Mouse (Mus musculus) lung, embryonic 15.5 days (tissue): ENCODE results near the gene Ppih. TPM values are rescaled to one million over a fixed set of nuclear protein-coding genes. Genes with fewer than 3 reads are reported as not detected.
"Not testable (repeated sequence)": the region's sequence is repeated elsewhere in the genome, so short reads cannot be mapped to it uniquely, and the experiment has no call there.

Experiments
- ATAC-seq: fragments of 200-750 bp; cut with Nextera tagmentation; 2 replicates; pipeline ENCODE4 v1.8.0; 2017; ENCODE audit warnings: moderate number of reproducible peaks, borderline replicate concordance; ENCODE audit not compliant: low FRiP score, low TSS enrichment; ENCODE audit errors: extremely low read depth
- H3K27ac ChIP-seq: fragments of 300-500 bp; sonication (generic); 2 replicates; pipeline ENCODE4 v1.5.1; 2015; ENCODE audit warnings: moderate library complexity, mild to moderate bottlenecking, inconsistent platforms
- H3K27me3 ChIP-seq: fragments of 300-500 bp; sonication (generic); 2 replicates; pipeline ENCODE4 v1.6.1; 2015; ENCODE audit warnings: inconsistent platforms
- H3K36me3 ChIP-seq: fragments of 300-500 bp; sonication (generic); 2 replicates; pipeline ENCODE4 v1.6.1; 2015; ENCODE audit warnings: inconsistent platforms
- H3K4me1 ChIP-seq: fragments of 300-500 bp; sonication (generic); 2 replicates; pipeline ENCODE4 v1.6.1; 2015; ENCODE audit warnings: inconsistent platforms
- H3K4me2 ChIP-seq: fragments of 300-500 bp; sonication (generic); 2 replicates; pipeline ENCODE4 v1.6.1; 2015; ENCODE audit warnings: inconsistent platforms, mild to moderate bottlenecking, moderate library complexity
- H3K4me3 ChIP-seq: fragments of 300-500 bp; sonication (generic); 2 replicates; pipeline ENCODE4 v1.5.1; 2015; ENCODE audit warnings: mild to moderate bottlenecking, inconsistent platforms
- H3K9ac ChIP-seq: fragments of 300-500 bp; sonication (generic); 2 replicates; pipeline ENCODE4 v1.6.1; 2015; ENCODE audit warnings: inconsistent platforms
- H3K9me3 ChIP-seq: fragments of 300-500 bp; sonication (generic); 2 replicates; pipeline ENCODE4 v1.6.1; 2016; ENCODE audit warnings: inconsistent platforms
- WGBS: fragments of 180-500 bp; shearing (Covaris S2); methylation state at CpG from one replicate; pipeline ENCODE4 v1.1.7; 2015; 5-methylcytosine and 5-hydroxymethylcytosine counted together
- polyA plus RNA-seq: library from polyadenylated mRNA; unstranded; fragments of >200 nt; fragmentation: Nextera tagmentation; extraction: Ambion mirVana; gene quantifications from 2 replicates; pipeline ENCODE4 v1.2.1, GENCODE M21; 2015

Gene Ppih
- polyA plus RNA-seq, 1 experiment from 2014 or later = 102 TPM

- H3K4me1 ChIP-seq = peaks cover 10% of the 10 kb centered on the region; the same call in 1 of the 2 replicates
- no peak overlapping the region for H3K4me2 ChIP-seq
- no peaks in the 10 kb centered on the region for H3K27me3 ChIP-seq
- H3K36me3 ChIP-seq = peaks cover 58% of the 10 kb centered on the region
- H3K9me3 ChIP-seq = no peaks in the 10 kb centered on the region
- H3K9ac ChIP-seq = no peak overlapping the region
- no peak overlapping the region for H3K4me3 ChIP-seq
- 73% methylated on average over 1 of the region's 1 CpGs for WGBS
- H3K27ac ChIP-seq = no peak overlapping the region
- no peak for ATAC-seq
Observed at GRCm38 (mm10) chr4:119284861-119285260, 35.5 kb downstream of the Ppih start.

- not testable (repeated sequence) for ATAC-seq, H3K9me3 ChIP-seq, H3K4me1 ChIP-seq, H3K4me2 ChIP-seq, H3K4me3 ChIP-seq, H3K9ac ChIP-seq, H3K27ac ChIP-seq, H3K27me3 ChIP-seq
- peaks cover 90% of the 10 kb centered on the region for H3K36me3 ChIP-seq
- 87% methylated on average over 15 of the region's 15 CpGs for WGBS
Observed at GRCm38 (mm10) chr4:119278784-119279183, 41.6 kb downstream of the Ppih start.

- Histone ChIP-seq H3K27me3 (no peaks in the 10 kb centered on the region), H3K36me3 (peaks cover 85% of the 10 kb centered on the region), H3K4me2 (no peak overlapping the region), H3K4me1 (no peaks in the 10 kb centered on the region), H3K9ac (no peak overlapping the region), H3K4me3 (no peak overlapping the region), H3K27ac (peak overlapping the region; percentile 70), H3K9me3 (no peaks in the 10 kb centered on the region)
- 70% methylated on average over 2 of the region's 2 CpGs for WGBS
- no peak for ATAC-seq
Observed at GRCm38 (mm10) chr4:119275726-119276125, 44.6 kb downstream of the Ppih start.

GRCm38 (mm10) chr4:119275226-119275625 is 45.1 kb downstream of the Ppih start:
- Histone ChIP-seq H3K27me3 (no peaks in the 10 kb centered on the region), H3K4me2 (no peak overlapping the region), H3K4me3 (no peak overlapping the region), H3K9ac (no peak overlapping the region), H3K4me1 (no peaks in the 10 kb centered on the region), H3K36me3 (peaks cover 86% of the 10 kb centered on the region), H3K9me3 (no peaks in the 10 kb centered on the region), H3K27ac (peak overlapping the region; percentile 70)
- 71% methylated on average over 2 of the region's 2 CpGs for WGBS
- no peak for ATAC-seq

GRCm38 (mm10) chr4:119274627-119275026 is 45.7 kb downstream of the Ppih start:
- Histone ChIP-seq H3K36me3 (peaks cover 85% of the 10 kb centered on the region), H3K9ac (no peak overlapping the region), H3K27ac (peak overlapping the region; percentile 46), H3K4me1 (no peaks in the 10 kb centered on the region), H3K9me3 (no peaks in the 10 kb centered on the region), H3K4me2 (no peak overlapping the region), H3K27me3 (no peaks in the 10 kb centered on the region), H3K4me3 (no peak overlapping the region)
- 71% methylated on average over 1 of the region's 1 CpGs for WGBS
- ATAC-seq = no peak

GRCm38 (mm10) chr4:119266606-119267005 is 53.7 kb downstream of the Ppih start:
- Histone ChIP-seq H3K4me1 (no peaks in the 10 kb centered on the region), H3K9ac (no peak overlapping the region), H3K4me2 (no peak overlapping the region), H3K27ac (no peak overlapping the region), H3K9me3 (no peaks in the 10 kb centered on the region), H3K27me3 (no peaks in the 10 kb centered on the region), H3K4me3 (no peak overlapping the region), H3K36me3 (peaks cover 18% of the 10 kb centered on the region)
- no peak for ATAC-seq
- 63% methylated on average over 13 of the region's 13 CpGs for WGBS

GRCm38 (mm10) chr4:119263459-119263858 is 56.9 kb downstream of the Ppih start:
- no peaks in the 10 kb centered on the region for H3K9me3 ChIP-seq
- no peak for ATAC-seq
- H3K27ac ChIP-seq = no peak overlapping the region
- H3K4me1 ChIP-seq = no peaks in the 10 kb centered on the region
- no peak overlapping the region for H3K9ac ChIP-seq
- no peaks in the 10 kb centered on the region for H3K36me3 ChIP-seq
- no peaks in the 10 kb centered on the region for H3K27me3 ChIP-seq
- H3K4me2 ChIP-seq = no peak overlapping the region
- 53% methylated on average over 3 of the region's 3 CpGs for WGBS
- H3K4me3 ChIP-seq = no peak overlapping the region

- no peak for ATAC-seq
- H3K27ac ChIP-seq = no peak overlapping the region
- H3K36me3 ChIP-seq = no peaks in the 10 kb centered on the region
- WGBS = 87% methylated on average over 5 of the region's 5 CpGs
- no peaks in the 10 kb centered on the region for H3K9me3 ChIP-seq
- H3K4me1 ChIP-seq = no peaks in the 10 kb centered on the region
- H3K4me2 ChIP-seq = no peak overlapping the region
- no peaks in the 10 kb centered on the region for H3K27me3 ChIP-seq
- H3K9ac ChIP-seq = no peak overlapping the region
- H3K4me3 ChIP-seq = no peak overlapping the region
Observed at GRCm38 (mm10) chr4:119262483-119262882, 57.9 kb downstream of the Ppih start.

- H3K4me2 ChIP-seq = no peak overlapping the region
- WGBS = 45% methylated on average over 7 of the region's 7 CpGs
- H3K27ac ChIP-seq = no peak overlapping the region
- no peaks in the 10 kb centered on the region for H3K36me3 ChIP-seq
- H3K27me3 ChIP-seq = no peaks in the 10 kb centered on the region
- no peak overlapping the region for H3K9ac ChIP-seq
- no peaks in the 10 kb centered on the region for H3K9me3 ChIP-seq
- no peak for ATAC-seq
- no peak overlapping the region for H3K4me3 ChIP-seq
- no peaks in the 10 kb centered on the region for H3K4me1 ChIP-seq
Observed at GRCm38 (mm10) chr4:119261087-119261713, 59.1 kb downstream of the Ppih start.

GRCm38 (mm10) chr4:119259344-119260254 is 60.7 kb downstream of the Ppih start:
- Histone ChIP-seq H3K4me2 (no peak overlapping the region), H3K9me3 (no peaks in the 10 kb centered on the region), H3K27me3 (no peaks in the 10 kb centered on the region), H3K9ac (no peak overlapping the region), H3K36me3 (no peaks in the 10 kb centered on the region), H3K4me1 (no peaks in the 10 kb centered on the region), H3K27ac (no peak overlapping the region), H3K4me3 (no peak overlapping the region)
- 74% methylated on average over 15 of the region's 15 CpGs for WGBS
- ATAC-seq = no peak

GRCm38 (mm10) chr4:119257083-119257482 is 63.3 kb downstream of the Ppih start:
- no peak for ATAC-seq
- WGBS = 46% methylated on average over 6 of the region's 6 CpGs
- Histone ChIP-seq H3K9me3 (no peaks in the 10 kb centered on the region), H3K4me1 (peaks cover 15% of the 10 kb centered on the region), H3K27ac (no peak overlapping the region), H3K27me3 (no peaks in the 10 kb centered on the region), H3K4me3 (no peak overlapping the region), H3K36me3 (no peaks in the 10 kb centered on the region), H3K9ac (no peak overlapping the region), H3K4me2 (no peak overlapping the region)

- Histone ChIP-seq H3K4me2 (no peak within 1 kb of the TSS), H3K9ac (no peak within 1 kb of the TSS)
Observed at GRCm38 (mm10) chr4:119255351-119255750, 65.0 kb downstream of the Ppih start, which contains the start of gene Cldn19. Cldn19 (plus strand) TSS chr4:119255414.

More at GRCm38 (mm10) chr4:119255351-119255750, 65.0 kb downstream of the Ppih start, which contains the start of gene Cldn19:
- 73% methylated on average over 12 of the region's 12 CpGs for WGBS
- ATAC-seq = no peak
- peaks cover 16% of the 10 kb centered on the region for H3K4me1 ChIP-seq
- H3K27me3 ChIP-seq = no peaks in the 10 kb centered on the region
- no peaks in the 10 kb centered on the region for H3K36me3 ChIP-seq
- H3K27ac ChIP-seq = no peak within 1 kb of the TSS
- no peak within 1 kb of the TSS for H3K4me3 ChIP-seq
- no peaks in the 10 kb centered on the region for H3K9me3 ChIP-seq
